In genomic region chr15:81045336-81045735, GRCm38 (mm10) we compare ENCODE assay signal across 10 mouse cellular contexts.
DNase-seq lines count a peak whose midpoint lies in the region; ATAC-seq and TF ChIP-seq lines count a peak whose summit lies in the region.
"Had no signal": no experiment of that assay in that cellular context is flagged by ENCODE, and none has a peak within 500 bp of the region (broad histone marks: within the 10 kb centered on the region; RNA-seq: fewer than 3 reads in every experiment).

No protein-coding gene starts in this region.

- WGBS in heart, postnatal 0 days: 85% methylated on average over 4 of the region's 4 CpGs
- 49% methylated on average over 4 of the region's 4 CpGs for WGBS in liver, embryonic 11.5 days
- WGBS in forebrain, embryonic 14.5 days: 96% methylated on average over 4 of the region's 4 CpGs
- 91% methylated on average over 4 of the region's 4 CpGs for whole genome bisulfite sequencing in hindbrain, postnatal 0 days

- peaks cover 7% of the 10 kb centered on the region; the same call in 1 of the 2 replicates for H3K36me3 ChIP-seq in heart, postnatal 0 days (replicated peaks; ENCODE audit: control insufficient read depth, insufficient read depth, low read length)
- no peaks in the 10 kb centered on the region for H3K36me3 ChIP-seq in liver, embryonic 11.5 days (ENCODE audit: control insufficient read depth, insufficient read depth, low read length)
- H3K36me3 ChIP-seq in forebrain, embryonic 14.5 days (ENCODE audit: control insufficient read depth, insufficient read depth, low read length): no peaks in the 10 kb centered on the region
- peaks cover 7% of the 10 kb centered on the region; the same call in 1 of the 2 replicates for H3K36me3 ChIP-seq in hindbrain, postnatal 0 days (ENCODE audit: insufficient read depth, low read length)

- no peak for DNase-seq in heart, postnatal 0 days (ENCODE audit: low spot score)
- DNase-seq in heart, postnatal 4 days: no peak
- no peak for DNase-seq in liver, embryonic 11.5 days (ENCODE audit: low spot score)
- DNase-seq in thymus, postnatal 25 days: peak; percentile 75
- no peak for DNase-seq in forebrain, embryonic 14.5 days (ENCODE audit: low spot score)
- DNase-seq in right cerebral cortex, postnatal 4 days: no peak
- DNase-seq in hindbrain, postnatal 0 days (ENCODE audit: low spot score): no peak
- DNase-seq: gastrocnemius, postnatal 10 days had no signal

- no peaks in the 10 kb centered on the region for H3K4me1 ChIP-seq in heart, postnatal 0 days (ENCODE audit: control insufficient read depth, insufficient read depth)
- peaks cover 45% of the 10 kb centered on the region for H3K4me1 ChIP-seq in liver, embryonic 11.5 days (replicated peaks; ENCODE audit: control insufficient read depth, insufficient read depth, low read length)
- no peaks in the 10 kb centered on the region for H3K4me1 ChIP-seq in forebrain, embryonic 14.5 days (ENCODE audit: control insufficient read depth, insufficient read depth, low read length)
- H3K4me1 ChIP-seq in hindbrain, postnatal 0 days (ENCODE audit: insufficient read depth, low read length): no peaks in the 10 kb centered on the region

- no peak for TF ChIP-seq CTCF in heart, postnatal 0 days (IDR thresholded peaks at IDR 0.05; ENCODE audit: low read depth)
- TF ChIP-seq CTCF in hindbrain, postnatal 0 days (IDR thresholded peaks at IDR 0.05; ENCODE audit: low read depth): no peak

- H3K9ac ChIP-seq in heart, postnatal 0 days (replicated peaks; ENCODE audit: low read depth, low read length): no peak overlapping the region
- no peak overlapping the region for H3K9ac ChIP-seq in liver, embryonic 11.5 days (ENCODE audit: low read depth, low read length)
- no peak overlapping the region for H3K9ac ChIP-seq in forebrain, embryonic 14.5 days (ENCODE audit: low read length)
- H3K9ac ChIP-seq in hindbrain, postnatal 0 days (replicated peaks; ENCODE audit: low read length): no peak overlapping the region

- peak overlapping the region; percentile 15; the same call in 1 of the 2 replicates for H3K4me3 ChIP-seq in heart, postnatal 0 days (ENCODE audit: low read depth, low read length)
- H3K4me3 ChIP-seq in liver, embryonic 11.5 days (ENCODE audit: low read depth, low read length): peak overlapping the region; percentile 36
- no peak overlapping the region for H3K4me3 ChIP-seq in forebrain, embryonic 14.5 days (ENCODE audit: low read depth, low read length)
- H3K4me3 ChIP-seq in hindbrain, postnatal 0 days (ENCODE audit: low read length): no peak overlapping the region
- H3K4me3 ChIP-seq: embryonic facial prominence, embryonic 10.5 days had no signal

- peak overlapping the region; percentile 24; the same call in 1 of the 2 replicates for H3K4me2 ChIP-seq in heart, postnatal 0 days (ENCODE audit: low read depth, low read length)
- peak overlapping the region; percentile 55 for H3K4me2 ChIP-seq in liver, embryonic 11.5 days
- no peak overlapping the region for H3K4me2 ChIP-seq in forebrain, embryonic 14.5 days (ENCODE audit: low read length)
- H3K4me2 ChIP-seq in hindbrain, postnatal 0 days (ENCODE audit: low read depth, low read length): no peak overlapping the region

- no peaks in the 10 kb centered on the region for H3K27me3 ChIP-seq in heart, postnatal 0 days (ENCODE audit: control insufficient read depth, insufficient read depth, low read length)
- no peaks in the 10 kb centered on the region for H3K27me3 ChIP-seq in liver, embryonic 11.5 days (replicated peaks; ENCODE audit: control insufficient read depth, insufficient read depth, low read length)
- H3K27me3 ChIP-seq in forebrain, embryonic 14.5 days (replicated peaks; ENCODE audit: control insufficient read depth, insufficient read depth, low read length): no peaks in the 10 kb centered on the region
- no peaks in the 10 kb centered on the region for H3K27me3 ChIP-seq in hindbrain, postnatal 0 days (ENCODE audit: insufficient read depth, low read length)

- no peak for TF ChIP-seq EP300 in heart, postnatal 0 days (IDR thresholded peaks at IDR 0.05; ENCODE audit: low read depth)

- H3K9me3 ChIP-seq in heart, postnatal 0 days (replicated peaks; ENCODE audit: control insufficient read depth, low read length): no peaks in the 10 kb centered on the region
- H3K9me3 ChIP-seq in liver, embryonic 11.5 days (ENCODE audit: control insufficient read depth, low read length): no peaks in the 10 kb centered on the region
- no peaks in the 10 kb centered on the region for H3K9me3 ChIP-seq in forebrain, embryonic 14.5 days (replicated peaks; ENCODE audit: control insufficient read depth, low read length)
- H3K9me3 ChIP-seq in hindbrain, postnatal 0 days (ENCODE audit: low read length): no peaks in the 10 kb centered on the region
- H3K9me3 ChIP-seq: embryonic facial prominence, embryonic 10.5 days had no signal

- peak overlapping the region; percentile 17; the same call in 1 of the 2 replicates for H3K27ac ChIP-seq in heart, postnatal 0 days (ENCODE audit: low read depth)
- H3K27ac ChIP-seq in liver, embryonic 11.5 days (ENCODE audit: low read depth, low read length): peak overlapping the region; percentile 38; the same call in 1 of the 2 replicates
- no peak overlapping the region for H3K27ac ChIP-seq in forebrain, embryonic 14.5 days (ENCODE audit: low read depth, low read length)
- H3K27ac ChIP-seq in hindbrain, postnatal 0 days: no peak overlapping the region
- H3K27ac ChIP-seq: embryonic facial prominence, embryonic 10.5 days had no signal

- no peak for ATAC-seq in heart, postnatal 0 days (ENCODE audit: insufficient read depth, low read depth)
- no peak for ATAC-seq in liver, embryonic 11.5 days (replicated peaks; ENCODE audit: low FRiP score)
- peak; percentile 61 for ATAC-seq in megakaryocyte progenitor cell, adult 5-6 weeks (replicated peaks; ENCODE audit: poor library complexity)
- ATAC-seq in forebrain, embryonic 14.5 days: no peak
- no peak for ATAC-seq in hindbrain, postnatal 0 days

Comparison
In these comparisons a context has a peak if more than half of its experiments do, and no peak if none do; other contexts are left out.
1. H3K27ac ChIP-seq: peak in heart, postnatal 0 days (single experiment) and liver, embryonic 11.5 days (single experiment); none in forebrain, embryonic 14.5 days (single experiment) and hindbrain, postnatal 0 days (single experiment).
2. H3K4me2 ChIP-seq: peak in heart, postnatal 0 days (single experiment) and liver, embryonic 11.5 days (single experiment); none in forebrain, embryonic 14.5 days (single experiment) and hindbrain, postnatal 0 days (single experiment).
3. H3K4me3 ChIP-seq: peak in heart, postnatal 0 days (single experiment) and liver, embryonic 11.5 days (single experiment); none in forebrain, embryonic 14.5 days (single experiment) and hindbrain, postnatal 0 days (single experiment).